Mouse (Mus musculus) CH12.LX (cell line): ENCODE measurements around the gene Fam24a.

Experiments used
- CTCF ChIP-seq, 2 experiments: IDR thresholded peaks in 1 of 2; conservative IDR thresholded peaks in 1 of 2; 2 replicates each; pipeline ENCODE4 v1.5.1; 2011 to 2012; ENCODE audit warnings: low read depth in 2 of 2, low read length in 2 of 2, improper control_type of control experiment in 1 of 2, inconsistent platforms in 1 of 2, mild to moderate bottlenecking in 1 of 2, moderate library complexity in 1 of 2
- EP300 ChIP-seq: IDR thresholded peaks from 2 replicates; pipeline ENCODE4 v1.6.1; 2011; ENCODE audit warnings: low read length, improper control_type of control experiment
- GABPA ChIP-seq: IDR thresholded peaks from 2 replicates; pipeline ENCODE4 v1.6.1; 2012; ENCODE audit warnings: low read depth, low read length, improper control_type of control experiment, inconsistent platforms; ENCODE audit not compliant: insufficient replicate concordance
- KAT2A ChIP-seq: IDR thresholded peaks from 2 replicates; pipeline ENCODE4 v1.6.1; 2012; ENCODE audit warnings: low read length, improper control_type of control experiment, inconsistent platforms; ENCODE audit not compliant: insufficient replicate concordance
- POLR2A ChIP-seq: IDR thresholded peaks from 2 replicates; pipeline ENCODE4 v1.6.1; 2011; ENCODE audit warnings: low read depth, mild to moderate bottlenecking, improper control_type of control experiment, low read length
- RAD21 ChIP-seq: IDR thresholded peaks from 2 replicates; pipeline ENCODE4 v1.6.1; 2011; ENCODE audit warnings: low read depth, mild to moderate bottlenecking, low read length, improper control_type of control experiment, moderate library complexity
- RCOR1 ChIP-seq: conservative IDR thresholded peaks from 2 replicates; pipeline ENCODE4 v1.6.1; 2012; ENCODE audit warnings: low read depth, mild to moderate bottlenecking, inconsistent platforms, low read length, improper control_type of control experiment
- USF2 ChIP-seq: conservative IDR thresholded peaks from 2 replicates; pipeline ENCODE4 v1.6.1; 2011; ENCODE audit warnings: low read depth, low read length, improper control_type of control experiment

GRCm38 (mm10) chr7:131356105-131356504 is 22.4 kb downstream of the Fam24a start:
- TF ChIP-seq POLR2A (no peak), CTCF (conservative IDR thresholded peaks at IDR 0.05 in 1 of 2, IDR thresholded peaks at IDR 0.05 in 1 of 2; ENCODE audit: low read depth in 2 of 2, low read length in 2 of 2) (no peak), USF2 (no peak), GABPA (no peak), EP300 (no peak), KAT2A (no peak), RAD21 (no peak), RCOR1 (no peak)
